Mouse (Mus musculus) kidney, postnatal 0 days (tissue): ENCODE data around the gene Nfkb1. TPM values are rescaled to one million over a fixed set of nuclear protein-coding genes. Genes with fewer than 3 reads are reported as not detected.

ENCODE experiments used
- ATAC-seq: fragments of 200-750 bp; cut with Nextera tagmentation; replicated peaks from 2 replicates; pipeline ENCODE4 v1.8.0; 2017; ENCODE audit warnings: low read depth, moderate number of reproducible peaks, moderate TSS enrichment, moderate library complexity; ENCODE audit not compliant: low FRiP score
- DNase-seq: peaks from one replicate; pipeline ENCODE4 v3.0.0-alpha.2; 2016; ENCODE audit warnings: low spot score
- H3K27ac ChIP-seq: fragments of 300-500 bp; sonication (generic); 2 replicates; pipeline ENCODE4 v1.5.1; 2014; ENCODE audit warnings: mild to moderate bottlenecking
- H3K27me3 ChIP-seq: fragments of 300-500 bp; sonication (generic); 2 replicates; pipeline ENCODE4 v1.6.1; 2014; ENCODE audit warnings: low read length, mixed read lengths; ENCODE audit not compliant: insufficient read depth
- H3K36me3 ChIP-seq: fragments of 300-500 bp; sonication (generic); 2 replicates; pipeline ENCODE4 v1.6.1; 2014; ENCODE audit warnings: low read length, mixed read lengths; ENCODE audit not compliant: insufficient read depth
- H3K4me1 ChIP-seq: fragments of 300-500 bp; sonication (generic); replicated peaks from 2 replicates; pipeline ENCODE4 v1.6.1; 2014; ENCODE audit warnings: antibody characterized with exemption, low read length, mixed read lengths; ENCODE audit not compliant: insufficient read depth
- H3K4me2 ChIP-seq: fragments of 300-500 bp; sonication (generic); 2 replicates; pipeline ENCODE4 v1.6.1; 2014; ENCODE audit warnings: mild to moderate bottlenecking, low read length, moderate library complexity, mixed read lengths
- H3K4me3 ChIP-seq: fragments of 300-500 bp; sonication (generic); replicated peaks from 2 replicates; pipeline ENCODE4 v1.5.1; 2014; ENCODE audit warnings: low read depth, low read length
- H3K9ac ChIP-seq: fragments of 300-500 bp; sonication (generic); 2 replicates; pipeline ENCODE4 v1.6.1; 2014; ENCODE audit warnings: low read depth, low read length
- H3K9me3 ChIP-seq: fragments of 300-500 bp; sonication (generic); replicated peaks from 2 replicates; pipeline ENCODE4 v1.6.1; 2016; ENCODE audit warnings: low read length, inconsistent platforms, mixed read lengths
- CTCF ChIP-seq: IDR thresholded peaks from 2 replicates; pipeline ENCODE4 v1.5.1; 2016; ENCODE audit warnings: antibody characterized with exemption, low read depth, mild to moderate bottlenecking, moderate library complexity
- WGBS: fragments of 180-500 bp; shearing (Covaris S2); extraction: QIAGEN DNeasy Blood & Tissue Kit; methylation state at CpG from one replicate; pipeline ENCODE4 v1.1.7; 2014; 5-methylcytosine and 5-hydroxymethylcytosine counted together
- polyA plus RNA-seq: library from polyadenylated mRNA; unstranded; fragments of >200 nt; fragmentation: Nextera tagmentation; extraction: Ambion mirVana; gene quantifications from 2 replicates; pipeline ENCODE4 v1.2.1, GENCODE M21; 2015

Nfkb1 gene
- polyA plus RNA-seq, 1 experiment from 2014 or later, result 19.3 TPM

DNA sequence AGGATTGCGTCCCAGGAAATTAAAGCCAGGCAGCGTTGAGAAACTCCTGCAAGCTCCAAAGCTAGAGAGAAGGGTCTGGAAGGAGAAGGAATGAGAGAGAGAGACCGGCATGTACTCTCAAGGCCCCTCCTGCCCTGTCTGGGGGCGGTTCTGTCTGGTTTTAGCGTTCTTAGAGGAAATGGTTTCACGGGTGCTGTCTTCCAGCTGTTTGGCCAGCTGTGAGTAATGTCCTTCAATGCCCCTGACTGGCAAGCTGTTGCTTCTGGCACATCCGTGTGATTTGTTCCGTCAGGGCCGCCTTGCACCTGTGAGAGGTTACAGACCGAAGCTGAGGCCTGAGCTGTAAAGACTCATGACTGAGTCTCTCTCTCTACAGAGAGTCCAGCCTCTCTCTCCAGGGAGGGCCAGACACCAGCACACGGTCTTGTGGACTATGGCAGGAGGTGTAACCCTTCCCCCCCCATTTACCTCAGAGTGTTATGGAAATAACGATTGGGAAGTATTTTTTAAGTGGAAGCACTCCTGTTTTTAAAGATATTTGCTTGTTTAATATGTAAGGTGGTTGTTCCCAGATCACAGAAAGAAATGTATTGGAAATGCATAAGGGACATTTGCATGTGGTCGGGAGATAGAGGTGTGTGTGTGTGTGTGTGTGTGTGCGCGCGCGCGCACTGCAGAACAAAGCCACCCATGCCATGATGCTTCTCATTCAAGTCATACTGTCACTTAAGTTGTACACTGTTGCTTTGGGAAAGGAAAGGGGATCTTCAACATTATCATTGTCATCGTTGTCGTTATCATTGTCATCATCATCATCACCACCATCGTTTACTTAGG, 110.7 kb downstream of the Nfkb1 start:
- Histone ChIP-seq H3K9ac (no peak overlapping the region), H3K27me3 (no peaks in the 10 kb centered on the region), H3K27ac (no peak overlapping the region), H3K4me3 (no peak overlapping the region), H3K4me2 (no peak overlapping the region), H3K9me3 (no peaks in the 10 kb centered on the region), H3K4me1 (peaks cover 10% of the 10 kb centered on the region), H3K36me3 (peaks cover 5% of the 10 kb centered on the region; the same call in 1 of the 2 replicates)
- DNase-seq (peak; percentile 69), ATAC-seq (no peak; the same call in 1 of the 2 replicates)
- no peak for TF ChIP-seq CTCF
- 55% methylated on average over 21 of the region's 21 CpGs for WGBS

DNA sequence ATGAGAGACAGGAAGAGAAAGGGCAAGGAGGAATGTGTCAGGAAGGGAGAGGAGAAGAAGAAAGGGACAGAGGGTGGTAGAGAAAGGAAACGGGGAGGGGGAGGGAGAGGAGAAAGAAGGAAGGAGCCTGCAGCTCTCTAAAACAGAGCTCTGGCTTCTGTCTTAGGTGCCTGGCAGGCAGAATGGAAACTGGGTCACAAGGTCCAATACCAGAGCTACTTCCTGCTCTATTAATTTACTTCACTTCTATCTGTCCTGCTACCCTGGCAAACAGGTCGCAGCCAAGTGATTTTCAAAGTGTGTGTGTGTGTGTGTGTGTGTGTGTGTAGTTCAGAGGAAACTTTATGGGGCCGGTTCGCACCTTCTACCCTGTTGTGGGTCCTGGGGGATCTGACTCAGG, 112.2 kb downstream of the Nfkb1 start:
- peaks cover 10% of the 10 kb centered on the region for H3K4me1 ChIP-seq
- H3K9ac ChIP-seq, result no peak overlapping the region
- H3K9me3 ChIP-seq, result no peaks in the 10 kb centered on the region
- ATAC-seq, result no peak
- H3K27me3 ChIP-seq, result no peaks in the 10 kb centered on the region
- H3K4me2 ChIP-seq, result no peak overlapping the region
- H3K36me3 ChIP-seq, result 0 out of 2 replicates have a peak, but pooled peaks cover 2% of the 10 kb centered on the region
- no peak overlapping the region for H3K27ac ChIP-seq
- 46% methylated on average over 4 of the region's 4 CpGs for whole genome bisulfite sequencing
- TF ChIP-seq CTCF, result no peak
- no peak for DNase-seq
- no peak overlapping the region for H3K4me3 ChIP-seq

DNA sequence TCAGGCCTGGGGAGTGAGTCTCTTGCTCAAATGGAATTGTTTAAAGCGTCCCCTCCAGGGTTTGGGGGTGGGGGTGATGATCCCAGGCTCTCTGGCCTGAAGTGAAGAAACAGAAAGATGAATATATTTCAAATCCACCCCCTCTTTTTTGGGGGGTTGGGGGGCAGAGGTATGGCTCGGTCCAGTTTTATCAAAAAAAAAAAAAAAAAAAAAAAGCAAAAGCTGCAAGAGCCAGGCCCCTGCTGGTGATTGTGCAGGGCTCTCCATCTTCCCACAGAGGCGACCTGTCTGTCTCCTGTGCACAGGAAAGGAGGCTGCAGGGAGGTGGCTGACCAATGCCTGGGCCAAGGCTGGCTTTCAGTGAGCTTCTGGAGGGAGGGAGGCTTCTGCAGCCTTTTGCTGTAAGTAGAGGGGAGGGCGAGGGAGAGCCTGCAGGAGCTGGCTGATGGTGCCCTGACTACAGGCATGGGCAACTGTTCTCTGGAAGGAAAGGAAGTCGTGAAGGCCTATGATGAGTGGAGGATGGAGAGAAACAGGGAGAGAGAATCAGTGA, 112.7 kb downstream of the Nfkb1 start:
- H3K4me1 ChIP-seq, result peaks cover 10% of the 10 kb centered on the region
- no peak overlapping the region for H3K27ac ChIP-seq

DNA sequence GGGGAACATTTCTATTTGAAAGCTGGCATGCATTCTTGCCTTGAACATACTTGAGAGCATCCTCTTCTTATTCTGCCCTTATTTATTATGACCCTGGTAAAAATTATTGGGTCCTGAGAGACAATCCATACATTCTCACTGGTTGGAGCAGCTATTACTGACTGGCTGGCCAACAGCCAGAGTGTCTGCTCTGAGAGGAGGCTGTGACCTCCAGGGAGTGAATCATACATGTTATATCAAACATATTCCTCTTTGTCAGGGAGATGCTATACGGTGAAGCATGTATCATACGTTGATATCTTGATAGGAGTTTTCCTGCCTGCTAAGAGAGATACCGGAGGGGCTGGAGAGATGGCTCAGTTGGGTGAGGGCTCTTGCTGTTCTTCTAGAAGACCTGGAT, 116.2 kb downstream of the Nfkb1 start:
- Histone ChIP-seq H3K27ac (no peak overlapping the region), H3K4me3 (no peak overlapping the region), H3K36me3 (no peaks in the 10 kb centered on the region), H3K9ac (no peak overlapping the region), H3K4me2 (no peak overlapping the region), H3K27me3 (no peaks in the 10 kb centered on the region), H3K4me1 (peaks cover 4% of the 10 kb centered on the region), H3K9me3 (no peaks in the 10 kb centered on the region)
- no peak for TF ChIP-seq CTCF
- DNase-seq, result no peak
- WGBS, result 69% methylated on average over 3 of the region's 3 CpGs
- no peak for ATAC-seq

More for the DNA sequence above, 112.7 kb downstream of the Nfkb1 start:
- ATAC-seq (no peak), DNase-seq (no peak)
- H3K4me2 ChIP-seq, result no peak overlapping the region
- H3K9ac ChIP-seq, result no peak overlapping the region
- no peak overlapping the region for H3K4me3 ChIP-seq
- H3K9me3 ChIP-seq, result no peaks in the 10 kb centered on the region
- 63% methylated on average over 5 of the region's 5 CpGs for WGBS
- no peaks in the 10 kb centered on the region for H3K27me3 ChIP-seq
- no peaks in the 10 kb centered on the region for H3K36me3 ChIP-seq
- TF ChIP-seq CTCF, result no peak

DNA sequence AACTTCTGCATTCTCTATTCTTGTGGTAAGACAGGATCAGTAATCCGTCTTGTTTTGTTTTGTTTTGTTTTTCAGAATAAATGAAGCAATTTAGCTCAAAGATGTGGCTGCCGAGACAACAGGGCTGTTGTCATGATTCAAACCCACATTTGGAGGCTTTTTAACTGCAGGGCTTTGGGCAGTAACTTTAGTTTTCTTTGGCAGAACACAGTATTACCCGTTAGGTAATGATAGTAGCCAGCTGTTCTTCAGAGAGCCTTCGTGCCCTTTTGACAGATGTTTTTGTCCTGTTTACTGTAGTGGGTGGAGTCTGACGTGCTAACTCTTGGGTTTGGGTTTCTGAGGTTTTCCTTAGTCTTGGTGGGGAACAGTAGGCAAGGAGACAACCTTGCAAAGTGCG, 118.3 kb downstream of the Nfkb1 start:
- no peaks in the 10 kb centered on the region for H3K9me3 ChIP-seq
- no peak overlapping the region for H3K4me3 ChIP-seq
- WGBS, result 33% methylated on average over 6 of the region's 6 CpGs
- no peaks in the 10 kb centered on the region for H3K27me3 ChIP-seq
- ATAC-seq (no peak), DNase-seq (peak; percentile 62)
- H3K27ac ChIP-seq, result no peak overlapping the region
- H3K36me3 ChIP-seq, result no peaks in the 10 kb centered on the region
- no peak for TF ChIP-seq CTCF
- no peaks in the 10 kb centered on the region for H3K4me1 ChIP-seq
- H3K9ac ChIP-seq, result no peak overlapping the region
- peak overlapping the region; percentile 3; the same call in 1 of the 2 replicates for H3K4me2 ChIP-seq

DNA sequence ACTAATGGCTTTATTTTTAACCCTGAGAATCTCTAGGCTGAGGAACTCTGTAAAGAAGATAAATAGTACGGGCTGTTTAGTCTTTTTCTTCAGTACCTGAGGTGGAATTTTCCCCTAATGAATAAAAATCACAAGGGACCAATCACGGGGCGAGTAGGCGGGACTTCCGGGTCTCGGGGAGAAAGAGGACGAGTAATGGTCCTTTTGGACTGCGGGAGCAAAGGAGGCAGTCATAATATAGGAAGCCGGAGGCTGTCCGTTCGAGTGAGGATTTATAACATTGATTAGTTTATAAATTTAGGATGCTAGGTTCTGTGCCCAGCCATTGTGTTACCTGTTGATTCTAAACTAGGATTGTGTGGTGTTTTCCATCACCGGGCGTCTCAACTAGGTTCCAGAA, 119.8 kb downstream of the Nfkb1 start:
- no peak for DNase-seq

More for the DNA sequence above, 119.8 kb downstream of the Nfkb1 start:
- Histone ChIP-seq H3K9me3 (no peaks in the 10 kb centered on the region), H3K4me3 (no peak overlapping the region), H3K9ac (no peak overlapping the region), H3K4me2 (no peak overlapping the region), H3K27me3 (no peaks in the 10 kb centered on the region), H3K27ac (no peak overlapping the region), H3K36me3 (no peaks in the 10 kb centered on the region), H3K4me1 (no peaks in the 10 kb centered on the region)
- ATAC-seq, result no peak
- TF ChIP-seq CTCF, result no peak
- WGBS, result 59% methylated on average over 13 of the region's 13 CpGs
